Mouse (Mus musculus): ENCODE measurements at regions not wholly inside any gene's neighbourhood (a gene's known extent, or its start where the extent isn't known, plus 50 kb on each side); places are given as distances from the start of the nearest gene placed in this dataset.

DNA sequence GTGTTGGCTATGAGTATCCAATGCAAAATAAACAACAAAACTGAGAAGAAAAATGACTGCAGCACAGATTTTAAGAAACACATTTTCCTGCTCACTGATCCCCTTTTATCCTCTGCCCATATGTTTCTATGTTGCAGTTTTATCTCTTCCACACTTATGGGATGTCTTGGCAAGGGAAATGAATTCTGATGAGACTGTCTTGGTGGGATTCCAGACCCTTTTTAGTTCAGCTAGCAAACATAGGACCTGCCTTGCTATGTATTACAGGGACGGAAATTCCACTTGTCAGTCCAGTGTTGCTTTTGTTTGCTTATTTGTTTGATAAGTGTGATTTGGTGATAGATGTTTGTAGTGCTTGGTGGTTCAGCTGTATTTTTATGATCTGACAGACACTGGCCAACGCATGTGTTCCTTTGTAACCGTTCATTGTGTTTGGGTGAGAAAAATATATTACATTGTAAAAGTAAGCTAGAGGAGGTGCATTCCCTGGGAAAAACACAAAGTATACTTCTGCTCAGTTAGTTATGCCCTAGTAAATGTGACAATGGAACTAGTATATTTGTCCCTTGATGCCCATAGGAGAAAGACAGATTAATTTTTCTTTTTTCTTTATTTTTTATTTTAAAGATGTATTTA lies 1516.2 kb downstream of the Tbl1xr1 start:
- DNase-seq (ENCODE audit: low spot score in 2 of 2) = peak in 1 of 2 experiments; percentile 14

DNA sequence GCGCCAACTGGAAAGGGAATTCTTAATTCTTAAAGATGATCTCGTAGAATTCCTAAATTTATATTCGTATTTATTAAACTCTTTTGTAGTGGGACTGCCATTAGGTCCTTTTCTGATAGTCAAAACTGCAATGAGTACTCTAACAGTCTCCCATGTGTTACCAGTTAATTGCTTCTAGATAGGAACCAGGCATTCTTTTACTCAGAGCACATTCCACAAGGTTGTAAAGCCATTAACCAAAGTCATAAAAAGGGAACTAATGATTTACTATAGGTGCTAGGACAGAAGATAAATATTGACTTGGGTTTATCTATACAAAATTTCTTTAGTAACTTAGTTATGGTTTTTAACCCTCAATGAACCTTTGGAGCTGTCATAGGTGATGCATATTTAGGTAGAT lies 1525.0 kb downstream of the Tbl1xr1 start:
- DNase-seq (ENCODE audit: low spot score in 2 of 2) = no peak

DNA sequence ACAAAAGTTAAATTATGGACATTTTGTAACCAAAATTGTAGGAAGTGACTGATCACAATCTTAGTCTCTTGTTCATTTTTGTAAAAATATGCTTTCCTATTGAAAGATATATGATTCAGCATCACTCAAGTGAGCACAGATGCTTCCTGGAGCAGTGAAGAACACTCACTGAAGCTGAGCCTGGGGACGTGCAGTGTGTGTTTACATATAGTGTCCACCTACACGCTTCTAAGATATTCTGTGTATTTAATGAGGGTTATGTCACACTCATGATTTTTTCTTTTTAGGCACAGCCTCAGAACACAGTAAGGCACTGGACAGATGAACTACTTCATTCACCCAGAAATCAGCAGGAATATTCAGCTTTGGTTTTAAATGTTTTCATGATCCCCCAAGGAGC lies 1533.6 kb downstream of the Tbl1xr1 start:
- DNase-seq (ENCODE audit: low spot score in 2 of 2) = peak in 1 of 2 experiments; percentile 12

DNA sequence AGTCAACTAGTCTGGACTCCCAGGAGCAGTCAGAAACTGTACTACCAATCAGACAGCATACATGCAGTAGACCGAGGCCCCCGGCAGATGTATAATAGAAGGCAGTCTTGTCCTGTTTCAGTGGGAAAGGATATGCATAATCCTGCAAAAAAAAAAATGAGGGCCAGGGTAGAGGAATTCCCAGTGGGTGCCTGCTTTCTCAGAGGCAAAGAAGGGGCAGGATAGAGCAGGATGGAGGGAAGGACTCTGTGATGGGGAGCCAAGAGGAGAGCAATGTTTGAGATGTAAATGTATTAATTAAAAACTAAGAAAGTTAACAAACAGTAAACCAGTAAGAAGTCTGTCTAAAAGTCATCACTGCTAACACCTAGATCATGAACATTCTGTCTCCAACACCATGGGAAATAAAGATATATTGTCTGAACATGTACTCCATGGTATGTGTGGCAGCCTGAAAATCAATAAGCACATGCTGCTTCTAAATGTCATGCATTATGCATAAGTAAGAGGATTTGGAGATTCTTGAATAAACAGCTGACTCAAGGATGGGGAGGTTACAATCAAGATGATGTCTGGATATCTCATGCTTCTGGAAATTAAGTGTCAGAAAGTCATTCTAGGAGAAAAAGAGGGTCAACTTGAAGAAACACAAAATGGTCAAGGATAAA lies 1485.3 kb downstream of the Naaladl2 start:
- DNase-seq (ENCODE audit: low spot score in 2 of 2) = no peak

DNA sequence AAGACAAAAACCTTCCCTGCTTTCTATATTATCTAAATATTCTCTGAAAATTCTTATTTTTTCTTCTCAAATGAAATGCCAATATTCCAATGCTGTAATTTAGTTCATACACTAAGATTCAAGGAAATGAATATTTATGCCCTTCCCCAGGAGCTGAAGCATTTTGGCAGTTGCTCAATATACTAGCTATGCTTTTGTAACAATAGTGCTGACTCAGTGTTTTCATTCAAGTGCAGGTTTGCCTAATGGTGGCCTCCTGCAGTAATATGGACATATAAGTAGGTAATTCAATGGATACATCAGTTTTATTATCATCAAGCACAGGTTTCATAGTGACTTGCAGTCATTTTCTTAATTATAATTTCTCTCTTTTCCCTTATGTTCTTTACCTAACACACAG lies 1437.3 kb downstream of the Naaladl2 start:
- DNase-seq (ENCODE audit: low spot score in 2 of 2) = no peak

Measured in right cerebral cortex, postnatal 36 days (tissue).